Mouse (Mus musculus): ENCODE measurements around the gene Tysnd1.

DNA sequence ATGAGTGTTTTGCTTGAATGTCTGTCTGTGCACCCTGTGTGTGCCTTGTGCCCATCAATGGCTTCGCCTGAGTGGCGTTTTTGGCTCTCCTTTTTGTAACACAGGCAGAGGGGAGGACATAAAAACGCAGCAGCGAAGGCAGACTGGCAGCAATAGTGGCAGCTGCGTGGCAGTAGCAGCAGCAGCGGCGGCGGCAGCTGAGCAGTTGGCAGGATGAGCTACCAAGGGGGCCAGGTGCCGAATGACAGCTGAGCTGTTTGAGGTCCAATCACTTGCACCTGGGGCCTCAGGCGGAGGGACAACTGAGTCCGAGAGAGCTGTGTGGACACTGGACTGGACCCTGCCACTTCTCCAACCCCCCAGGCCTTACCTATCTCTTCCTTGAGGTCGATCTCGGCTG is 52.0 kb downstream of the Tysnd1 start:
- no peak for TF ChIP-seq CTCF (IDR thresholded peaks at IDR 0.05; ENCODE audit: low read depth, low read length)
- TF ChIP-seq POLR2A (IDR thresholded peaks at IDR 0.05; ENCODE audit: borderline replicate concordance, low read depth, low read length): no peak

Data from bone marrow macrophage, adult 2 months (primary cell).